Mouse (Mus musculus) kidney, adult 2 months (tissue): ENCODE data around the gene Fam227a.
A peak's percentile ranks its signal among the peaks of the same experiment; 100 is the strongest.

Experiments used
- CTCF ChIP-seq: fragments of 200-500 bp; conservative IDR thresholded peaks from 2 replicates; pipeline ENCODE4 v1.5.1; 2011; ENCODE audit warnings: low read depth, mild to moderate bottlenecking, control low read depth, low read length, moderate library complexity, mixed read lengths; ENCODE audit not compliant: insufficient read depth, insufficient read length
- POLR2A ChIP-seq: fragments of 200-500 bp; IDR thresholded peaks from one replicate; pipeline ENCODE4 v1.6.1; 2011; ENCODE audit warnings: low read depth, low read length, control low read depth

DNA sequence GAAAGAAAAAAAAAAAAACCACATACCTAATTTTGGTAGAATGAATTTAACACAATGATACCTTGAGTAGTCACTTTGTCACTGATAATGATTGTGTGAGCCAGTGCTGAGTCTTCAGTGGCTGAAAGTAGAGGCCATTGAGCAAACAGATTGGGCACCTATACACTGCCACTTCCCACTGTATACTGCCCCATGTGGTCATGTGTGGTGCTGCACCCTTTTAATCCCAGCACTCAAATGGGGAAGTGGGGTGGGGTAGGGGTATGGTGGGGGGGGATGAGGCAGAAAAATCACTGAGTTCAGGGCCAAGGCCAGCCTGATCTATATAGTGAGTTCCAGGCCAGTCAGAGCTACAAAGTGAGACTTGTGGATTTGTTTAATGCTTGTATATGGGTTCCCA is 8.2 kb downstream of the Fam227a start:
- TF ChIP-seq CTCF (peak; percentile 65), POLR2A (no peak)
